Mouse (Mus musculus) MEL (cell line): ENCODE measurements around the gene Tpst2. TPM values are rescaled to one million over a fixed set of nuclear protein-coding genes. Genes with fewer than 3 reads are reported as not detected.

ENCODE experiments used
- DNase-seq: peaks from one replicate; pipeline ENCODE4 v3.0.0; 2011; ENCODE audit warnings: low read depth, low spot score
- H3K27ac ChIP-seq: 2 replicates; pipeline ENCODE4 v1.5.1; 2012; ENCODE audit warnings: low read depth, mild to moderate bottlenecking, control low read depth, low read length, moderate library complexity; ENCODE audit not compliant: control insufficient read depth
- H3K27me3 ChIP-seq, 2 experiments: fragments of 150-350 bp in 1 of 2; sonication (generic) in 1 of 2; 2 replicates each; pipeline ENCODE4 v1.6.1; 2012; ENCODE audit warnings: low read length in 2 of 2, mild to moderate bottlenecking in 2 of 2, improper control_type of control experiment in 1 of 2, moderate library complexity in 1 of 2; ENCODE audit not compliant: insufficient read depth in 2 of 2, control insufficient read depth in 1 of 2
- H3K36me3 ChIP-seq, 2 experiments: 2 replicates each; pipeline ENCODE4 v1.6.1; 2012 to 2014; ENCODE audit warnings: low read length in 2 of 2, improper control_type of control experiment in 1 of 2, inconsistent platforms in 1 of 2, mild to moderate bottlenecking in 1 of 2; ENCODE audit not compliant: insufficient read depth in 2 of 2, control insufficient read depth in 1 of 2
- H3K4me1 ChIP-seq, 2 experiments: fragments of 150-350 bp in 1 of 2; sonication (generic) in 1 of 2; 2 replicates each; pipeline ENCODE4 v1.6.1; 2012; ENCODE audit warnings: low read length in 2 of 2, improper control_type of control experiment in 1 of 2, mild to moderate bottlenecking in 1 of 2; ENCODE audit not compliant: insufficient read depth in 2 of 2, control insufficient read depth in 1 of 2
- H3K4me3 ChIP-seq, 2 experiments: fragments of 150-350 bp in 1 of 2; sonication (generic) in 1 of 2; 2 replicates each; pipeline ENCODE4 v1.5.1; 2012; ENCODE audit warnings: low read depth in 2 of 2, low read length in 2 of 2, mild to moderate bottlenecking in 2 of 2, moderate library complexity in 2 of 2, control low read depth in 1 of 2, improper control_type of control experiment in 1 of 2; ENCODE audit not compliant: control insufficient read depth in 1 of 2, insufficient read depth in 1 of 2
- H3K79me2 ChIP-seq: 2 replicates; pipeline ENCODE4 v1.6.1; 2012; ENCODE audit warnings: mild to moderate bottlenecking, low read length, moderate library complexity; ENCODE audit not compliant: control insufficient read depth, poor library complexity, insufficient read depth
- H3K9ac ChIP-seq: 2 replicates; pipeline ENCODE4 v1.6.1; 2012; ENCODE audit warnings: low read depth, mild to moderate bottlenecking, control low read depth, low read length, moderate library complexity; ENCODE audit not compliant: control insufficient read depth, poor library complexity, severe bottlenecking
- H3K9me3 ChIP-seq: fragments of 150-350 bp; sonication (generic); replicated peaks from 2 replicates; pipeline ENCODE4 v1.6.1; 2012; ENCODE audit warnings: mild to moderate bottlenecking, low read length, improper control_type of control experiment, moderate library complexity; ENCODE audit not compliant: insufficient read depth
- BHLHE40 ChIP-seq: IDR thresholded peaks from 2 replicates; pipeline ENCODE4 v1.6.1; 2012; ENCODE audit warnings: low read depth, mild to moderate bottlenecking, inconsistent platforms, low read length, improper control_type of control experiment, borderline replicate concordance
- CHD1 ChIP-seq: IDR thresholded peaks from 2 replicates; pipeline ENCODE4 v1.6.1; 2012; ENCODE audit warnings: low read depth, mild to moderate bottlenecking, inconsistent platforms, low read length, improper control_type of control experiment
- CHD2 ChIP-seq: IDR thresholded peaks from 2 replicates; pipeline ENCODE4 v1.6.1; 2011; ENCODE audit warnings: low read length, improper control_type of control experiment
- E2F4 ChIP-seq: IDR thresholded peaks from 2 replicates; pipeline ENCODE4 v1.6.1; 2011; ENCODE audit warnings: low read depth, low read length, improper control_type of control experiment, borderline replicate concordance
- ELF1 ChIP-seq: IDR thresholded peaks from 2 replicates; pipeline ENCODE4 v1.6.1; 2014; ENCODE audit warnings: low read depth, mild to moderate bottlenecking, inconsistent platforms, low read length, improper control_type of control experiment, moderate library complexity
- EP300 ChIP-seq, 2 experiments: IDR thresholded peaks; 2 replicates each; pipeline ENCODE4 v1.6.1; 2011; ENCODE audit warnings: improper control_type of control experiment in 2 of 2, low read length in 2 of 2, low read depth in 1 of 2, mild to moderate bottlenecking in 1 of 2
- ETS1 ChIP-seq: IDR thresholded peaks from 2 replicates; pipeline ENCODE4 v1.6.1; 2012; ENCODE audit warnings: low read depth, mild to moderate bottlenecking, inconsistent platforms, low read length, improper control_type of control experiment, moderate library complexity
- GABPA ChIP-seq: IDR thresholded peaks from 2 replicates; pipeline ENCODE4 v1.6.1; 2012; ENCODE audit warnings: low read depth, mild to moderate bottlenecking, inconsistent platforms, low read length, improper control_type of control experiment, moderate library complexity
- HCFC1 ChIP-seq: IDR thresholded peaks from 2 replicates; pipeline ENCODE4 v1.6.1; 2012; ENCODE audit warnings: low read depth, mild to moderate bottlenecking, inconsistent platforms, low read length, improper control_type of control experiment, moderate library complexity
- KAT2A ChIP-seq: conservative IDR thresholded peaks from 2 replicates; pipeline ENCODE4 v1.6.1; 2012; ENCODE audit warnings: low read depth, low read length, improper control_type of control experiment, inconsistent platforms
- MAFK ChIP-seq: IDR thresholded peaks from 2 replicates; pipeline ENCODE4 v1.6.1; 2011; ENCODE audit warnings: low read depth, mild to moderate bottlenecking, low read length, improper control_type of control experiment, borderline replicate concordance
- MAX ChIP-seq: IDR thresholded peaks from 2 replicates; pipeline ENCODE4 v1.6.1; 2011; ENCODE audit warnings: low read length, improper control_type of control experiment
- MAZ ChIP-seq: IDR thresholded peaks from 2 replicates; pipeline ENCODE4 v1.6.1; 2012; ENCODE audit warnings: low read depth, mild to moderate bottlenecking, inconsistent platforms, low read length, improper control_type of control experiment
- MEF2A ChIP-seq: IDR thresholded peaks from 2 replicates; pipeline ENCODE4 v1.6.1; 2014; ENCODE audit warnings: low read depth, mild to moderate bottlenecking, inconsistent platforms, low read length, improper control_type of control experiment; ENCODE audit not compliant: poor library complexity, insufficient replicate concordance, severe bottlenecking; ENCODE audit errors: extremely low read depth
- MYB ChIP-seq: IDR thresholded peaks from 2 replicates; pipeline ENCODE4 v1.6.1; 2011; ENCODE audit warnings: mild to moderate bottlenecking, low read depth, low read length, improper control_type of control experiment
- NELFE ChIP-seq: IDR thresholded peaks from 2 replicates; pipeline ENCODE4 v1.6.1; 2011; ENCODE audit warnings: low read depth, low read length, improper control_type of control experiment
- RCOR1 ChIP-seq: IDR thresholded peaks from 2 replicates; pipeline ENCODE4 v1.6.1; 2012; ENCODE audit warnings: low read depth, mild to moderate bottlenecking, inconsistent platforms, low read length, improper control_type of control experiment
- SIN3A ChIP-seq: IDR thresholded peaks from 2 replicates; pipeline ENCODE4 v1.6.1; 2012; ENCODE audit warnings: low read length, improper control_type of control experiment, inconsistent platforms
- TBP ChIP-seq: IDR thresholded peaks from 2 replicates; pipeline ENCODE4 v1.8.0; 2011; ENCODE audit warnings: low read depth, low read length, improper control_type of control experiment
- UBTF ChIP-seq: IDR thresholded peaks from 2 replicates; pipeline ENCODE4 v1.6.1; 2012; ENCODE audit warnings: low read depth, mild to moderate bottlenecking, inconsistent platforms, low read length, improper control_type of control experiment, moderate library complexity, borderline replicate concordance; ENCODE audit not compliant: insufficient read depth
- USF1 ChIP-seq: IDR thresholded peaks from 2 replicates; pipeline ENCODE4 v1.6.1; 2014; ENCODE audit warnings: low read depth, mild to moderate bottlenecking, inconsistent platforms, low read length, improper control_type of control experiment, moderate library complexity
- USF2 ChIP-seq, 2 experiments: IDR thresholded peaks; 2 replicates each; pipeline ENCODE4 v1.6.1; 2011 to 2012; ENCODE audit warnings: improper control_type of control experiment in 2 of 2, low read length in 2 of 2, borderline replicate concordance in 1 of 2, inconsistent platforms in 1 of 2, low read depth in 1 of 2, mild to moderate bottlenecking in 1 of 2; ENCODE audit not compliant: insufficient read depth in 1 of 2
- ZKSCAN1 ChIP-seq: IDR thresholded peaks from 2 replicates; pipeline ENCODE4 v1.6.1; 2012; ENCODE audit warnings: low read depth, mild to moderate bottlenecking, inconsistent platforms, low read length, improper control_type of control experiment, moderate library complexity
- ZMIZ1 ChIP-seq: IDR thresholded peaks from 2 replicates; pipeline ENCODE4 v1.6.1; 2012; ENCODE audit warnings: low read depth, mild to moderate bottlenecking, inconsistent platforms, low read length, improper control_type of control experiment, moderate library complexity
- ZNF384 ChIP-seq: IDR thresholded peaks from 2 replicates; pipeline ENCODE4 v1.6.1; 2012; ENCODE audit warnings: low read depth, mild to moderate bottlenecking, inconsistent platforms, low read length, improper control_type of control experiment
- polyA plus RNA-seq, 2 experiments: library from polyadenylated mRNA; stranded (reverse) in 1 of 2; unstranded in 1 of 2; fragments of >175 nt in 1 of 2; fragments of >200 nt in 1 of 2; gene quantifications; 2 replicates each; pipeline versions ENCODE4 v1.2.1 to v1.2.4; 2012; ENCODE audit warnings: low replicate concordance in 2 of 2, low read depth in 1 of 2; ENCODE audit not compliant: insufficient read length in 2 of 2, insufficient read depth in 1 of 2, missing spikeins in 1 of 2
- total RNA-seq: library from RNA; depleted of rRNA; stranded (reverse); fragments of 300-350 nt; gene quantifications from 2 replicates; pipeline ENCODE4 v1.2.3, GENCODE M21; 2012

Tpst2 gene
- total and polyA plus RNA-seq, 3 experiments, result 57.8 to 86.1 TPM; not detected in 1

DNA sequence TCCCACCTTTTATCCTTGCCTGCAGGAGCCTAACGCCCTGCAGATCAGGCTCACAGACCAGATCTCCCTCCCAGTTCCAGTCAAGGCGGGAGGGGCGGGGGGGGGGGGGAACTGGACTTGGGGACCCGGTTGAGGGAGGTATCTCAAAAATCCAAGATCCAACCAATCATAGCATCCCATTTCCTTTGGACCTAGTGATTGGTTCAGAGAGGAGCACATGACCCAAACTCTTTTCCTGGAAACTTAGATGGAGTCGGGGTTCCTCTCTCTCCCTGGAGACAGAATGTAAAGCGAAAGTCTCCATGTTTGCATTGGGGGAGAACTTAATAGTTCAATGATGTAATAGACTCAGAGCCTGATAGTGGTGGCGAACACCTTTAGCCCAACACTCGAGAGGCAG lies 29.1 kb upstream of the Tpst2 start:
- no peak for DNase-seq
- H3K4me3 ChIP-seq, result no peak overlapping the region
- no peak for TF ChIP-seq E2F4
- no peak for TF ChIP-seq GABPA
- no peak for TF ChIP-seq BHLHE40
- no peak for TF ChIP-seq MEF2A
- TF ChIP-seq SIN3A, result no peak
- TF ChIP-seq EP300 (IDR thresholded peaks at IDR 0.05; ENCODE audit: low read depth in 1 of 2, low read length in 2 of 2), result no peak
- no peak for TF ChIP-seq ETS1
- no peak for TF ChIP-seq ZNF384
- no peak for TF ChIP-seq MAZ
- TF ChIP-seq CHD1, result no peak
- TF ChIP-seq ELF1, result no peak
- no peak for TF ChIP-seq USF2 (IDR thresholded peaks at IDR 0.05; ENCODE audit: borderline replicate concordance in 1 of 2, insufficient read depth in 1 of 2, low read depth in 1 of 2, low read length in 2 of 2)
- no peak for TF ChIP-seq NELFE
- no peak for TF ChIP-seq HCFC1
- H3K27ac ChIP-seq, result no peak overlapping the region
- H3K9me3 ChIP-seq, result no peaks in the 10 kb centered on the region
- no peak overlapping the region for H3K9ac ChIP-seq
- H3K27me3 ChIP-seq, result no peaks in the 10 kb centered on the region
- no peaks in the 10 kb centered on the region; a peak in 2 of 4 replicates for H3K36me3 ChIP-seq
- H3K79me2 ChIP-seq, result no peaks in the 10 kb centered on the region
- peaks cover 0 to 18% of the 10 kb centered on the region in 2 experiments; a peak in 2 of 4 replicates for H3K4me1 ChIP-seq

DNA sequence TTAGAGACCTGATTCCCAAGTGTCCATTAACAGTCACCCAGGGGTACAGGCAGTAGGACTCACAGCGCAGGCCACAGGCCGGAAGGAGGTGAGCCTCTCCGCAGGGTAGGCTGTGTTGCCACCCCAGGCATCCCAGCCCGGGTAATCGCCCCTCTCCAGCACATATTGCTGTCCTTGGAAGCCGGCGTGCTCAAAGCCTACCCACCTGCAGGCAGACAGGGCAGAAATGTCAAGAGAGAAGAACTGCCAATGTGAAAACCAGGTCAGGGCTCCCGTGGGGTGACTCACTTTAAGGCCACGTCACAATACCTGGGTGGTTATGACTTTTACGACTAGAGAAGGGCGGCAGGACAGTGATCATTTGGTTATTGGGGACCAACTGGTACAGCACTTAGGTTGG lies 27.4 kb upstream of the Tpst2 start:
- H3K36me3 ChIP-seq, result peaks cover 0 to 8% of the 10 kb centered on the region in 2 experiments; a peak in 2 of 4 replicates
- H3K9me3 ChIP-seq, result no peaks in the 10 kb centered on the region
- no peak for TF ChIP-seq MYB
- TF ChIP-seq UBTF, result no peak
- no peak for TF ChIP-seq CHD2
- TF ChIP-seq RCOR1, result no peak
- TF ChIP-seq SIN3A, result no peak
- TF ChIP-seq NELFE, result no peak
- TF ChIP-seq HCFC1, result no peak
- TF ChIP-seq KAT2A, result no peak
- no peak for TF ChIP-seq USF1
- no peak for TF ChIP-seq USF2 (IDR thresholded peaks at IDR 0.05; ENCODE audit: borderline replicate concordance in 1 of 2, insufficient read depth in 1 of 2, low read depth in 1 of 2, low read length in 2 of 2)
- TF ChIP-seq ZKSCAN1, result no peak
- no peak for TF ChIP-seq MAFK
- TF ChIP-seq MAX, result no peak
- TF ChIP-seq TBP, result no peak
- no peak for TF ChIP-seq ZMIZ1
- no peak for TF ChIP-seq ETS1
- TF ChIP-seq, all 39 proteins: peak for 0
- no peaks in the 10 kb centered on the region for H3K79me2 ChIP-seq
- no peak for DNase-seq
- no peak overlapping the region for H3K9ac ChIP-seq
- H3K4me1 ChIP-seq, result peaks cover 8 to 28% of the 10 kb centered on the region in 2 experiments
- no peaks in the 10 kb centered on the region for H3K27me3 ChIP-seq
- H3K27ac ChIP-seq, result no peak overlapping the region
- H3K4me3 ChIP-seq, result no peak overlapping the region
